Mouse (Mus musculus) megakaryocyte, embryonic 14.5 days (primary cell): ENCODE results near the gene Slc26a6.

Source experiments
- FLI1 ChIP-seq: IDR thresholded peaks from 2 replicates; pipeline ENCODE4 v1.6.1; 2012; ENCODE audit warnings: low read length, inconsistent platforms, mixed read lengths
- GATA1 ChIP-seq: IDR thresholded peaks from 3 replicates; pipeline ENCODE4 v1.6.1; 2012; ENCODE audit warnings: mixed read lengths, low read length, inconsistent platforms, borderline replicate concordance

DNA sequence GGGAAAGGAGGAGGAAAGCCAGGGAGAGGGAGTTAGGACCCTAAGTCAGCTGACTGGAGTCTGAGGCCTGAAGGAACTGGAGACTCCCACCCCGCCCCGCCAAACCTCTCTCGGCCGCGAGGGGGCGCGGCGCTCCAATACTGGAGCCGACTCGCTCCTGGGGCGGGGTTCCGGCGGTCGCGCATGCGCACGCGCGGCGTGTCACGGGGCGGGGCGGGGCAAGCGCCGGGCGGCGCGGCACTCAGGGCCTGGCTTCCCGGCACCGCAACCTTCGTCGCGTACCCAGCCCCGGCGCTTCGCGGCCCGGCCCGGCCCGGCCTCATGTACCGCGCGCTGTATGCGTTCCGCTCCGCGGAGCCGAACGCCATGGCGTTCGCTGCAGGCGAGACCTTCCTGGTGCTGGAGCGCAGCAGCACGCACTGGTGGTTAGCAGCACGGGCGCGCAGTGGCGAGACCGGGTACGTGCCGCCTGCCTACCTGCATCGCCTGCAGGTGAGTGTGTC is 44.9 kb upstream of the Slc26a6 start, which contains the start of gene Nckipsd:
- no peak for TF ChIP-seq GATA1
- no peak for TF ChIP-seq FLI1
